ENCODE assay signal across 21 mouse cellular contexts in the genomic region with DNA sequence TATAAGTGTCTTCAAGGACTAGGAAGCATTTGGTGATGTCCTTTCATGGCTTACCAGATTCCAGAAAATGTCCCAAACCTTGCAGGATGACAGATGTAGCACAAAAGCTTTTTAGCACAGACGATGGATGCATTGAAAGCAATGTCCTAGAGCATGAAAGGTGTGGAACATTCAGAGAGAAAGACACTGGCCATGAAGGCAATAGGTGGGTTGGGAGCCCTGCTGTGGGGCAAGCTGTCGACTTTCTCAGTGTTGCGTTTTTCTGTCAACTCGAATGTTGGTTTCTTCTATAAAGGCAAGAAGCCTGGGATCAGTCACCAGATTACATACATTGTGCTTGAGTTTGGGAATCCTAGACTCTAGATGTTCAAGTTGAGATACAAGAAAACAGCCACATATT.
DNase-seq lines count a peak whose midpoint lies in the region; ATAC-seq lines count a peak whose summit lies in the region.
"Had no signal": no experiment of that assay in that cellular context is flagged by ENCODE, and none has a peak within 500 bp of the region (broad histone marks: within the 10 kb centered on the region; RNA-seq: fewer than 3 reads in every experiment).

No protein-coding gene starts in this region.

- H3K9ac ChIP-seq in heart, embryonic 12.5 days = no peak overlapping the region
- H3K9ac ChIP-seq: embryonic facial prominence, embryonic 15.5 days; forebrain, embryonic 15.5 days; heart, embryonic 13.5 days had no signal

- no peaks in the 10 kb centered on the region for H3K9me3 ChIP-seq in heart, embryonic 12.5 days (replicated peaks)
- H3K9me3 ChIP-seq: embryonic facial prominence, embryonic 15.5 days; forebrain, embryonic 10.5 days; forebrain, embryonic 15.5 days; heart, embryonic 13.5 days had no signal

- no peak overlapping the region for H3K4me3 ChIP-seq in heart, embryonic 12.5 days
- H3K4me3 ChIP-seq: embryonic facial prominence, embryonic 15.5 days; erythroblast, embryonic 14.5 days; forebrain, embryonic 10.5 days; forebrain, embryonic 15.5 days; heart, embryonic 13.5 days had no signal

- DNase-seq in heart, adult 11 months = peak; percentile 42
- peak; percentile 76 to 78 for DNase-seq in cerebellum, adult 18-20 months
- DNase-seq in cerebellum, adult 9-11 months = peak; percentile 84
- DNase-seq in cerebellum, postnatal 36 days = peak; percentile 82 to 86
- no peak for DNase-seq in embryo, embryonic 10.5 days (ENCODE audit: low spot score)
- no peak for DNase-seq in gastrocnemius, postnatal 25 days
- DNase-seq in gastrocnemius, adult 18-20 months (ENCODE audit: low spot score) = no peak
- DNase-seq: adrenal gland, postnatal 14 days; embryo, embryonic 11 days; gastrocnemius, postnatal 10 days; heart, postnatal 36 days; kidney, adult 11 months; kidney, adult 9 months had no signal

- H3K36me3 ChIP-seq in heart, embryonic 12.5 days = no peaks in the 10 kb centered on the region
- H3K36me3 ChIP-seq: embryonic facial prominence, embryonic 15.5 days; forebrain, embryonic 10.5 days; forebrain, embryonic 15.5 days; heart, embryonic 13.5 days had no signal

- no peak for ATAC-seq in heart, embryonic 12.5 days (ENCODE audit: insufficient number of reproducible peaks, low FRiP score)
- ATAC-seq: forebrain, embryonic 15.5 days; hindbrain, embryonic 16.5 days; inflammation-experienced regulatory T-cells, adult 6 months had no signal

- H3K27ac ChIP-seq in heart, embryonic 12.5 days (ENCODE audit: poor library complexity, severe bottlenecking) = no peak overlapping the region
- H3K27ac ChIP-seq: embryonic facial prominence, embryonic 15.5 days; forebrain, embryonic 10.5 days; forebrain, embryonic 15.5 days; heart, embryonic 13.5 days had no signal

- H3K4me1 ChIP-seq in heart, embryonic 12.5 days (replicated peaks) = no peaks in the 10 kb centered on the region
- H3K4me1 ChIP-seq: embryonic facial prominence, embryonic 15.5 days; forebrain, embryonic 15.5 days; heart, embryonic 13.5 days had no signal

- peaks cover 15% of the 10 kb centered on the region for H3K27me3 ChIP-seq in heart, embryonic 12.5 days (replicated peaks)
- H3K27me3 ChIP-seq: embryonic facial prominence, embryonic 15.5 days; forebrain, embryonic 15.5 days had no signal

- WGBS in heart, embryonic 12.5 days = 77% methylated on average over 4 of the region's 4 CpGs

- H3K4me2 ChIP-seq in heart, embryonic 12.5 days = no peak overlapping the region
- H3K4me2 ChIP-seq: embryonic facial prominence, embryonic 15.5 days; forebrain, embryonic 15.5 days; heart, embryonic 13.5 days had no signal

Comparison
In these comparisons a context has a peak if more than half of its experiments do, and no peak if none do; other contexts are left out.
1. DNase-seq: peak in heart, adult 11 months (single experiment), cerebellum, adult 18-20 months (2 of 2), cerebellum, adult 9-11 months (single experiment) and cerebellum, postnatal 36 days (2 of 2); none in embryo, embryonic 10.5 days (single experiment), gastrocnemius, postnatal 25 days (single experiment) and gastrocnemius, adult 18-20 months (single experiment).